Mouse (Mus musculus): Measurements from ENCODE around the gene Cfap73.

GRCm38 (mm10) chr5:120640094-120640493, 6.1 kb upstream of the Cfap73 start:
- TF ChIP-seq CTCF (IDR thresholded peaks at IDR 0.05; ENCODE audit: low read depth, low read length), result no peak
- no peak for TF ChIP-seq POLR2A (IDR thresholded peaks at IDR 0.05; ENCODE audit: insufficient read depth, low read length)
